Mouse (Mus musculus): ENCODE measurements at regions not wholly inside any gene's neighbourhood (a gene's known extent, or its start where the extent isn't known, plus 50 kb on each side); places are given as distances from the start of the nearest gene placed in this dataset.

- TF ChIP-seq POLR2A (IDR thresholded peaks at IDR 0.05; ENCODE audit: extremely low read depth, insufficient read depth, low read length), result no peak
- TF ChIP-seq CTCF (IDR thresholded peaks at IDR 0.05; ENCODE audit: extremely low read depth, insufficient read depth, low read length), result no peak
Measured at GRCm38 (mm10) chr1:186413886-186414245, 291.9 kb downstream of the Tgfb2 start.

All from cortical plate, adult 2 months (tissue).